Mouse (Mus musculus) E14TG2a.4 (cell line): ENCODE measurements around the gene Pofut1.

Experiments used
- CTCF ChIP-seq: conservative IDR thresholded peaks from 2 replicates; pipeline ENCODE4 v1.5.1; 2014; ENCODE audit warnings: low read length
- POU5F1 ChIP-seq: IDR thresholded peaks from 2 replicates; pipeline ENCODE4 v1.6.1; 2014; ENCODE audit warnings: low read length, borderline replicate concordance

DNA sequence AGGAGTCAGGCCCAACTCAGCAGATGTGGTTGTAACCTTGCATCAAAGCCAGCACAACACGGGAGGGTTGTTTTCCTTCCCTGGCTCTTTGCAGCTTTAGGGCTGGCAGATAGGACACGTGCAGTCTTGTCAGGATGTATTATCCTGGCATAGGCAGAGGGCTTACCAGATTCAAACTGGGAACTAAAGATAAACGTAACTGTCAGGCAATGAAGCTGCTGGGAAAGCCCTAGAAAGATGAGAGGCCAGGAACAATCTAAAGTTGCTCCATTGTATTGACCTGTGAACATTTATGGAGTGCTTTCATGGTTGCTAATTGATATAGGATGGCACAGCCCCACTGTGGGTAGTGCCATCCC, 15.8 kb upstream of the Pofut1 start:
- TF ChIP-seq CTCF: no peak
- no peak for TF ChIP-seq POU5F1
